Mouse (Mus musculus): ENCODE data around the gene Rundc3b.

Gene Rundc3b

GRCm38 (mm10) chr5:8488701-8489297 is 134.0 kb downstream of the Rundc3b start:
- no peak for DNase-seq (ENCODE audit: low read depth)

- DNase-seq (ENCODE audit: low read depth): no peak
These were observed 134.6 kb downstream of the Rundc3b start for GRCm38 (mm10) chr5:8487989-8488700.

GRCm38 (mm10) chr5:8456561-8456960 is 166.2 kb downstream of the Rundc3b start:
- DNase-seq (ENCODE audit: low read depth): peak; percentile 49

GRCm38 (mm10) chr5:8455565-8455964 is 167.2 kb downstream of the Rundc3b start:
- no peak for DNase-seq (ENCODE audit: low read depth)

All from induced T-regulatory cell, adult 2 months (primary cell).